Mouse (Mus musculus) testis, adult 2 months (tissue): Measurements from ENCODE around the gene Ifnk.

ENCODE experiments used
- CTCF ChIP-seq: fragments of 200-500 bp; IDR thresholded peaks from 2 replicates; pipeline ENCODE4 v1.5.1; 2012; ENCODE audit warnings: low read depth, mild to moderate bottlenecking, inconsistent platforms, low read length, moderate library complexity; ENCODE audit not compliant: control insufficient read depth, insufficient read depth, insufficient replicate concordance
- POLR2A ChIP-seq: fragments of 200-500 bp; IDR thresholded peaks from 2 replicates; pipeline ENCODE4 v1.6.1; 2012; ENCODE audit warnings: low read depth, mild to moderate bottlenecking, inconsistent platforms, low read length, moderate library complexity; ENCODE audit not compliant: control insufficient read depth

DNA sequence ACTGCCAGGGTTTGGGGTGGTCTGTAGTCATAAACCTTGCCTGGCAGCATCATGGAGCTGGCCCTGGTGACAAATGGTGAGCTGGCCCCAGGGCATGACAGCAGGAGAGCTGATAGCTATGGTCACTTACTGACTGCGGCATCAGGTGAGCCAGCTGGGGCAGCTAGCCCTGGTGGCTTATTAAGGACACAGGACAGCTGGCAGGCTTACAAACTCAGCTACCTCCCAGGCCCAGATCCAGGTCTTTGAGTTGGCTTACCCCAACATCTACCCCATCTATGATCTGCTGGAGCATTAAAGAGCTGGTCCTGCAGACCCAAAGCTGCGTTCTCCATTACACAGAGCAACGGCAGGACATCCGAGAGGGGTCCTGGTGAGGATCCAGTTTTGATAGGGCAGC is 18.4 kb upstream of the Ifnk start:
- TF ChIP-seq CTCF (no peak), POLR2A (no peak)
